Mouse (Mus musculus): ENCODE measurements at regions not wholly inside any gene's neighbourhood (a gene's known extent, or its start where the extent isn't known, plus 50 kb on each side); places are given as distances from the start of the nearest gene placed in this dataset.

DNA sequence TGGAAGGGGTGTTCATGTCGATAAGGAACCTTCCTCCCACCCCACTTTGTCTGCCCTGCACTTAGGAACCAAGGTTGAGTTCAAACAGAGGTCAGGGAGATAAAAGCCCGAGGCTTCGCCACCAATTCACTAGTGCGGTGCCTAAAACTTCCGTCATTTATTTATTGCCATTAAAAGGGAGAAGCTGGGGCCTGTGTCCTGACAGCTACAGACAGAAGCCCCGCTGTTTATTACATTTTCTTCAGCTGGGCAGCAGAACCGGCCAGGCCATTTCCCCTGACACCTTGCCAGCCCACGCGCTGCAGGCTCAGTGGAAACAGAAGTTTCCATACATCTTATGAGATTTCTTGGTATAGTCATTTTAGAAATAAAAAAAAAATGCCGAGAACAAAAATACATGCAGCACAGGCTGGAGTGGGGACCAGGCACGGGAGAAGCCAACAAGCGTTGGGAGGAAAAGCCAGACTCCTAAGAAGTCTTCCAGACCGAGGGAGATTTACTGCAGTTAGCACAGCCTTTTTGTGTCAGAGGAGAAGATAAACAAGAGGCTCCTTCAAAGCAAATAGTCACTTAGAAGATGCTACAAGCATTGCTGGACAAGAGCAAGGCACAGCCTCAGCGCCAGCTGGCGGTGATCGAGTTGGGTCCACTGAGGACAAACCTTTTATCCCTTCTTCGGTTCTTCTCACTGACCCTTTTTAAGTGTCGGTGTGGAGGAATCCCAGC, 120.5 kb upstream of the Gm10295 start:
- no peaks in the 10 kb centered on the region for H3K36me3 ChIP-seq (replicated peaks)
- H3K4me1 ChIP-seq, result peaks cover 36% of the 10 kb centered on the region
- no peaks in the 10 kb centered on the region for H3K9me3 ChIP-seq
- peak overlapping the region; percentile 62 for H3K27ac ChIP-seq (replicated peaks)
- no peaks in the 10 kb centered on the region for H3K27me3 ChIP-seq (replicated peaks; ENCODE audit: low read depth, poor library complexity, severe bottlenecking)
- DNase-seq (ENCODE audit: low spot score), result peak; percentile 26
- H3K4me3 ChIP-seq, result 0 out of 2 replicates have a peak overlapping the region, but pooled peaks have one; percentile 9
- WGBS, result 42% methylated on average over 18 of the region's 18 CpGs

DNA sequence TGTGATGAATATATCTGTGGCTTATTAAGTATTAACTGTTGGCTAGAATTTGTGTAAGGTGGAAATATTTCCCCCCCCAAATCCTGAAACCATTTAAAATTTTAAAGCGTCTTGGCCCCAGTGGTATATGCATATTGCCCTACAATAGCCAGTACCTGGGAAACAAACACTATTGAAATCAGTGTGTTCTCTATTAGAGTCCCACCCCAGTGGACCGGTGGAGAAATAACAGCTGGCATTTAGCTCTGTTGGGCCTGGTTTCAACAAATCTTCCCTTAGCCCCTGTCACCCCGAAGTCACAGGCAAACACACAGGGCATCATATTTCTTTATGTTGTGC, 120.0 kb upstream of the Gm10295 start:
- 38% methylated on average over 3 of the region's 3 CpGs for WGBS
- Histone ChIP-seq H3K36me3 (replicated peaks) (no peaks in the 10 kb centered on the region), H3K27ac (replicated peaks) (0 out of 2 replicates have a peak overlapping the region, but pooled peaks have one; percentile 62), H3K27me3 (replicated peaks; ENCODE audit: low read depth, poor library complexity, severe bottlenecking) (no peaks in the 10 kb centered on the region), H3K9me3 (no peaks in the 10 kb centered on the region), H3K4me1 (peaks cover 36% of the 10 kb centered on the region), H3K4me3 (0 out of 2 replicates have a peak overlapping the region, but pooled peaks have one; percentile 9)
- DNase-seq (ENCODE audit: low spot score), result no peak

DNA sequence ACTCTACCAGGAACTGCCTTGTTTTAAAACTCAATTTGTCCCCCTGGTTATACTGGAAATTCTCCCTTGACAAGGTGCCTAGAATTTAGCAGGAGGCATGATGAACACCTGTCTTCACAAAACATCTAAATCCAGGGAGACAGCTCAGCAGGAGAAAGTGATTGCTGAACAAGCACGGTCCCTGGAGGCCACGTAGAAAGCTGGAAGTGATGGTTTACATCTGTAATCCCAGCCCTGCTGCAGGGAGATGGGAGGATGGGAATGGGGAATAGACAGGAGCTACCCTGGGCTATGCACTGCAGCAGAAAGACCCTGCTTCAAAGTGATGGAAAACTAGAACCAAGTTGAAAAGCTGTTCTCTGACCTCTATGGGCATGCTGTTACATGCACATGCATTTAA, 119.1 kb upstream of the Gm10295 start:
- Histone ChIP-seq H3K4me3 (no peak overlapping the region), H3K4me1 (peaks cover 36% of the 10 kb centered on the region), H3K9me3 (no peaks in the 10 kb centered on the region), H3K36me3 (replicated peaks) (no peaks in the 10 kb centered on the region), H3K27me3 (replicated peaks; ENCODE audit: low read depth, poor library complexity, severe bottlenecking) (no peaks in the 10 kb centered on the region), H3K27ac (replicated peaks) (no peak overlapping the region)
- DNase-seq (ENCODE audit: low spot score), result no peak
- WGBS, result 45% methylated on average over 2 of the region's 2 CpGs

DNA sequence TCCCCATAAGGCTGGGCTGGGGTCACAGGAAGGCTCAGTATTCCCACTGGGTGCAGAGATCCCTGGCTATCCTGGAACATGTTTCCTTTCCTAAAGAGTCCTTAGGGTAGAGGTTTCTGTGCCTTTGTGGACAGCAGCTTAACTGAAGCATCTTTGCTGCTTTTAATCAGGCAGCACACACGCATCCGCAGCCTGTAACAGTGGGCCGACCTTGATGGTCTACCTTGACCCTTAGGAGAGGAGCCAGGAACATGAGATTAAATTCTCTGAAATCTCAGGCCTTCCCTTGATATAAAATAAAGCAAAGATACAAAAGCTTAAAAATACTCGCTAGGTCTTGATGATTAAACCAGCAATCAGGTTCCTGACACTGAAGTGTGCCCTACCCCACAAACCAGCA, 118.7 kb upstream of the Gm10295 start:
- peaks cover 36% of the 10 kb centered on the region for H3K4me1 ChIP-seq
- H3K9me3 ChIP-seq, result no peaks in the 10 kb centered on the region
- H3K36me3 ChIP-seq (replicated peaks), result no peaks in the 10 kb centered on the region
- H3K27ac ChIP-seq (replicated peaks), result no peak overlapping the region
- H3K27me3 ChIP-seq (replicated peaks; ENCODE audit: low read depth, poor library complexity, severe bottlenecking), result no peaks in the 10 kb centered on the region
- DNase-seq (ENCODE audit: low spot score), result no peak
- WGBS, result 79% methylated on average over 4 of the region's 4 CpGs
- H3K4me3 ChIP-seq, result no peak overlapping the region

DNA sequence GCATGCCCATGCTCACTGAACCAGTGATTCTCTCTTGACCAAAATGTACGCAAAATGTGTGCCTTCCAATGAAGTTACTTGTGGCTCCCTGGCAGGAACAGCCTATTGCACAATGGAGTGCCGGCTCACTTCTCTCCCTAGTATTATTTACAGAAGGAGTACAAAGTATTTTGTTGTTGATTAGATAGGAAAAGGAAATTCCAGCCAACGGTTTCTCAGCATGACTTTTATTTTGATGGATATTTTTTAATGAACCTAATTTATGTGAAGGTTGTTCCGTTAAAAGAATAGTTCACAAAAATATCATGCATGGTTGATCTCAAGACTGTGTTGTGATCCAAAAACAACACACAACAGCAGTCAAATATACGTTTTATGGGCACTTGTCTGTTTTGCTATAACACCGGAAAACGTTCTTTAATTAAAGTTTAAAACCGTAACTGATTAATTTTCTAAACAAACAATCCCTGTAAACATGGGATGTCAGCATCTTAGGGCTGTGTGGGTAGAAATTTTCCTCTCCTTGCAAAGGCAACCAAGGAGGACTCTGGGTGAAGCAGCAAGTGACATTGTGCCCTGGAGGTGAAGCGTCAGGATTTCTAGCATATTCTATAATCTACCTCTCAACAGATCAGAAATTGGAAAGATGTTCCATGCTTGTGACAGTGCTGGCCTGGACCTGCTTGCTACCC, 116.3 kb upstream of the Gm10295 start:
- Histone ChIP-seq H3K4me1 (peaks cover 37% of the 10 kb centered on the region), H3K9me3 (no peaks in the 10 kb centered on the region), H3K27me3 (replicated peaks; ENCODE audit: low read depth, poor library complexity, severe bottlenecking) (no peaks in the 10 kb centered on the region), H3K36me3 (replicated peaks) (no peaks in the 10 kb centered on the region), H3K4me3 (no peak overlapping the region), H3K27ac (replicated peaks) (no peak overlapping the region)
- WGBS, result 80% methylated on average over 9 of the region's 9 CpGs
- no peak for DNase-seq (ENCODE audit: low spot score)

DNA sequence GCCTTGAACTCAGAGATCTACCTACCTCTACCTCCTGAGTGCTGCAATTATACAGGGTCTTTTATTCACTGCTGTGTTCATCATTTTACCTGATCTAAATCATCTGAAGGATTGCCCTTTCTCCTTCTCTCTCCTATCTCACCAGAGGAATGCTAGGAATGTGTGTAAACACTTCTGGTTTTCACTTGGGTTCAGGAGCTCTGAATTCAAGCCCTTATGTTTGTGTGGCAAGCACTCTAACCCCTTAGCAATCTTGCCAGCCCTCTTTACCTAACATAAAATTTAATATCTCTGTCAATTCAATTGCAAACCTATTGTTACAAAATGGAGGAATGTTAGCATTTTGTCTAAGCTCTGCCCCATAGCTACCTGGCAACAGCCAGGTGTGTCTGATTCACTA, 112.8 kb upstream of the Gm10295 start:
- no peak overlapping the region for H3K27ac ChIP-seq (replicated peaks)
- no peaks in the 10 kb centered on the region for H3K9me3 ChIP-seq
- H3K4me3 ChIP-seq, result no peak overlapping the region
- H3K4me1 ChIP-seq, result 0 out of 2 replicates have a peak, but pooled peaks cover 6% of the 10 kb centered on the region
- DNase-seq (ENCODE audit: low spot score), result no peak
- no peaks in the 10 kb centered on the region for H3K27me3 ChIP-seq (replicated peaks; ENCODE audit: low read depth, poor library complexity, severe bottlenecking)
- no peaks in the 10 kb centered on the region for H3K36me3 ChIP-seq (replicated peaks)

DNA sequence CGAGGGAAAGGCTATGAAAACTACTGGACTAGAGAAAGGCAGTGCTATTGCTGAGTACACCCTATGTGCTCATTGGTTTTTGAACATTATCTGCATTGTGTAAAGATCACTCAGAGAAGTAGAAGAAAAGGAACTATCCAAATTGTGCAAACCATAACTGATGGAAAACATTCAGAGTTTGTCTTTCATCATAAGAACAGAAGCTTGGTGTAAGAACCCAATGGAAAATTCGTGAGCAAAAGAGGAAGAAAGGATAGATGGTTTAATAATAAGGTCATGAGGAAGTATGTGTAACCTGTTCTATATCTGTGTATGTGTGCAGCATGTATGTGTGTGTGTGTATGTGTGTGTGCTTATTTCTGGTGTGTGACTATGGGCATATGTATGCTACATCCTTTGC, 112.3 kb upstream of the Gm10295 start:
- H3K36me3 ChIP-seq (replicated peaks), result no peaks in the 10 kb centered on the region
- no peaks in the 10 kb centered on the region for H3K9me3 ChIP-seq
- 85% methylated on average over 2 of the region's 2 CpGs for WGBS
- no peak for DNase-seq (ENCODE audit: low spot score)
- H3K4me1 ChIP-seq, result 0 out of 2 replicates have a peak, but pooled peaks cover 6% of the 10 kb centered on the region
- H3K27ac ChIP-seq (replicated peaks), result no peak overlapping the region
- H3K27me3 ChIP-seq (replicated peaks; ENCODE audit: low read depth, poor library complexity, severe bottlenecking), result no peaks in the 10 kb centered on the region
- H3K4me3 ChIP-seq, result no peak overlapping the region

DNA sequence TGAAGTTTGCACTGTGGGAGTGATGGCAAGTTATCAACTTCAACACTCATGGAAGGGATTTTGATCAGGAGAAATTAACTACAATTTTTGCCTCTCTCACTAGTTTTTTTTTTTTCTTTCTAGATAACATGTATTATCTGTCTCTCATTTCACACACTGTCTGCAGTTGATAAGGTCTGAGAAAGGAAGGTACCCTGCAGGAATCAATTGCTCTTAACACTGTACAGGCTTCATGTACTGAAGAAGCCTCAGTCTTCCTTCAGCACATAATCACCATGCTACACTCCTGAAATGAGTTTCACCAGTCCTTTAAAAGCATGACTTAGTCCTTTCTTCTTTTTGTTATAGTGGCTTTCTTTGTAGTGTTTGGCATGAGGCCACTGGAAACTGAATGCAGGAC, 108.5 kb upstream of the Gm10295 start:
- no peaks in the 10 kb centered on the region for H3K36me3 ChIP-seq (replicated peaks)
- DNase-seq (ENCODE audit: low spot score), result no peak
- no peaks in the 10 kb centered on the region for H3K27me3 ChIP-seq (replicated peaks; ENCODE audit: low read depth, poor library complexity, severe bottlenecking)
- no peak overlapping the region for H3K27ac ChIP-seq (replicated peaks)
- no peaks in the 10 kb centered on the region for H3K9me3 ChIP-seq
- H3K4me1 ChIP-seq, result 0 out of 2 replicates have a peak, but pooled peaks cover 6% of the 10 kb centered on the region
- no peak overlapping the region for H3K4me3 ChIP-seq

DNA sequence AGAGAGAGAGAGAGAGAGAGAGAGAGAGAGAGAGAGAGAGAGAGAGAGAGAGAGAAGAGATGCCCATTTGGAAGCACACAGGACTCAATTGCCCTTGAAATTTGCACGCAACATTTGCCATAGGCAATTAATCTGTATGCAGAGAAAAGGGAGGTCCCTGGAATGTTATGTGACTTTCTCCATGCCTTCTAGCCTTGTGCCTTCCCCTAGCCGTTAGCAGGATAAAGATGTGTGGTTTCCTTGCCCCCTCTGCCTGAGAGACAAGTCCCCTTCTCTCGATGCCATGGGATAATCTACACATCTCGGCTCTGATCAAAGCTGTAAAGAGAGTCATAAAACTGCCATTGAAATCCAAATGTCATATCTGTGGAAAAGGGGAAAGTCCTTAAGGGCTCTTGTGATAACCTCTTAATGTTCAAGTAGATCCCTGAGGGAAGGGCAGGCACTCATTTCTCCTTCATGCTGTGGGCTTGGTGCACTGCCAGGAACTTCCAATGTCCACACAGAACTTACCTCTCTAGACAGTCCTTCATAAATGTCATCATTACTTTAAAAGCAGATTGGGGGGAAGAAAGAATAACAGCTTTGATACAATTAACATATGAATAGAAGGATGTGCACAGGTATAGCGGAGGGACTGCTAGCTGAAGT, 106.9 kb upstream of the Gm10295 start:
- no peak for DNase-seq (ENCODE audit: low spot score)
- no peaks in the 10 kb centered on the region for H3K9me3 ChIP-seq
- no peak overlapping the region for H3K27ac ChIP-seq (replicated peaks)
- H3K4me3 ChIP-seq, result no peak overlapping the region
- no peaks in the 10 kb centered on the region for H3K27me3 ChIP-seq (replicated peaks; ENCODE audit: low read depth, poor library complexity, severe bottlenecking)
- no peaks in the 10 kb centered on the region for H3K36me3 ChIP-seq (replicated peaks)
- 84% methylated on average over 5 of the region's 5 CpGs for WGBS
- H3K4me1 ChIP-seq, result no peaks in the 10 kb centered on the region

DNA sequence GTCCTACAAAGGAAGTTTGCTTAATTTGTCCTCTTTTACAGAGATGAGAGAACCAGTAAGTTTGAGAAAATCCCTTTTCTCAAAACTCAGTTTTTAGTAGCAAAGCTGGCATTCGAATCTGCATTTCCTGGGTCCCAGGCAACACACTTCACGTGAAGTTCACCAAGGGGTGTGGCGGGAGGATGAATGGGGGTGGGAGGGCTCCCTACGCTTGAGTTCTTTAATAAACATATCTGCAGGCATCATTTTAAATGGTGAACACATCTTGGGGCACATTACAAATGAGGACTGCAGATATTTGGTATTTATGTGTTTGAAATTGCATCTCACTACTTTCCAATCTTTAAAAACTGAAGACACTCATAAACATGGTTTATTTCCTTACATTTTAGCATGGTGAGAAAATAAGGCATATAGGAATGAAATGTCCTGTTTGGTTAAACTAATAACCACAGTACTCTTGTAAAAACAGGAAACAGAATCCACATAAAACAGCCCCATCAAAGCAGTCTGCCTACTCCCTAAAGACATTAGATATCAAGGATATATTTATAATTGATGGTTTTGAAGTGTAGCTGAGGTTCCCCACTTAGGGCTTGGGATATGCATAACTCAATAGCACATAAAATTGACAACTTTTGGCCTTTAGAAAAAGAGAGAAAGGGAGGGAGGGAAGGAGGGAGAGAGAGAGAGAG, 106.3 kb upstream of the Gm10295 start:
- H3K4me1 ChIP-seq, result no peaks in the 10 kb centered on the region
- no peak for DNase-seq (ENCODE audit: low spot score)

DNA sequence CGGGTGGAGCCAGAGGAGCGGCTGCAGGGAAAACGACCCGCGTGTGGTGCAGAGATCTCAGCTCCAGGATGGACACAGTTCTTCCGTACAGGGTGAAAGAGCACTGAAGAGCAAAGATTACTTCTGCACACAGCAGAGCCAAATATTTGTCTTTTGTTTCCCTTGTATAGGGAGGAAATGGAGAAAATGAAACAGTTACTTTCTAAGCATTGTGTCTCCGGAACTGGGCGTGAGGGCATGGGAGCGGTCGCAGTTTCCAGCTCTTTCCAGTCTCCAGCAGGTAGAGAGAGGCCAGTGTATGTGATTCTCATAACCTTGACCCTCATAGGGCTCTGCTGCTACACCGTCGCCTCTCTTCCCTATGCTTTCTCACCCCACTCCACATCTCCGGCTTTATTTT, 105.1 kb upstream of the Gm10295 start:
- no peak for DNase-seq (ENCODE audit: low spot score)
- H3K9me3 ChIP-seq, result no peaks in the 10 kb centered on the region
- H3K36me3 ChIP-seq (replicated peaks), result no peaks in the 10 kb centered on the region
- no peaks in the 10 kb centered on the region for H3K4me1 ChIP-seq
- no peak overlapping the region for H3K4me3 ChIP-seq
- WGBS, result 87% methylated on average over 13 of the region's 13 CpGs
- no peak overlapping the region for H3K27ac ChIP-seq (replicated peaks)
- no peaks in the 10 kb centered on the region for H3K27me3 ChIP-seq (replicated peaks; ENCODE audit: low read depth, poor library complexity, severe bottlenecking)

More for the DNA sequence above, 106.3 kb upstream of the Gm10295 start:
- Histone ChIP-seq H3K9me3 (no peaks in the 10 kb centered on the region), H3K4me3 (no peak overlapping the region), H3K36me3 (replicated peaks) (no peaks in the 10 kb centered on the region), H3K27me3 (replicated peaks; ENCODE audit: low read depth, poor library complexity, severe bottlenecking) (no peaks in the 10 kb centered on the region), H3K27ac (replicated peaks) (no peak overlapping the region)
- WGBS, result 87% methylated on average over 4 of the region's 4 CpGs

DNA sequence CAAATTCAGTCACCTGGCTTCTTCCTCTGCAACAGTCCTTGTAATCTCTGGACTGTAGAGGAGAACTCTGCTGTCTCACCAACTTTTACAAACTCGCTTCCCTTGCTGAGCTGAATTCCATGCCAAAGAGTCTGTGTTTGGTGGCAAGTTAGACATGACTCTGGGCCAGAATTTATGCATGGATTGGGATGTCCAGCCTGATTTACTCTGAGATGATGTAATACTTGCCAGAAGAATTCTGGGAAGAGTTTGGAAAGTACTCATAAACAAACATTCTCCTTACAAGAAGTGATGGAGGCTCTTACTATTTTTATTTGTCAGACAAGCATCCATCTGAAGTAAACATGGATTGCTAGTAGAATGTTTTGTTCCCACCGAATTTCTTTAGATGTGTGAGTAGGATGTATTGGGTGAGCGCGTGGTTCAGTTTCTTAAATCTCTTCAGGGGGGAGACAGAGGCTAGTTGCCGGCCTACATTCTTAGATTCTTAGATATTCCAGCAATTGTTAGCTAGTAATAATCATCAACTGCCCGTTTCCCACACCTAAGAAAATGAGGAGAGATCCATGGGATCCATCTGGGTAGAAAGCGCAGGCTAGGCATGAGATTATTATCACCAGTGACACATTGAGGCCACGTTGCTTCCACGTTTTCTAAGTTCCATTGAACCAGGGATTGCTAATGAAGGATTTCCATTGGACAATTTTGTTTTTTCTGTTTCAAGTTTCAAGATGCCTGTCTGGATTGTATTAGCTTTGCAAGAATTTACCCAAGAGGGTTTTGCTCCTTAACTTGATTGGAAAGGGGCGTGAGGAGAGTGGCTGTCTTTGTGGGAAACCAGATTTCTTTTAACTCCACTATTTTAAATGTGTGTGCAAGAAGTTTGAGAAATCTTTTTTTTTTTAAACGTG, 89.3 kb upstream of the Gm10295 start:
- Histone ChIP-seq H3K4me1 (no peaks in the 10 kb centered on the region), H3K4me3 (no peak overlapping the region), H3K27me3 (replicated peaks; ENCODE audit: low read depth, poor library complexity, severe bottlenecking) (no peaks in the 10 kb centered on the region), H3K36me3 (replicated peaks) (no peaks in the 10 kb centered on the region), H3K27ac (replicated peaks) (no peak overlapping the region), H3K9me3 (no peaks in the 10 kb centered on the region)
- WGBS, result 65% methylated on average over 11 of the region's 11 CpGs
- DNase-seq (ENCODE audit: low spot score), result peak; percentile 19
